Mouse (Mus musculus): ENCODE results near the gene Bmper.

Bmper gene

GRCm38 (mm10) chr9:23300376-23300775 is 77.5 kb downstream of the Bmper start:
- no peak for DNase-seq (ENCODE audit: low spot score)

GRCm38 (mm10) chr9:23305681-23306080 is 82.8 kb downstream of the Bmper start:
- no peak for DNase-seq (ENCODE audit: low spot score)

- no peak for DNase-seq (ENCODE audit: low spot score)
Measured at GRCm38 (mm10) chr9:23306226-23306625, 83.3 kb downstream of the Bmper start.

- DNase-seq (ENCODE audit: low spot score), result no peak
Measured at GRCm38 (mm10) chr9:23307835-23308234, 85.0 kb downstream of the Bmper start.

- DNase-seq (ENCODE audit: low spot score), result no peak
Measured at GRCm38 (mm10) chr9:23310953-23311352, 88.1 kb downstream of the Bmper start.

GRCm38 (mm10) chr9:23311956-23312355 is 89.1 kb downstream of the Bmper start:
- DNase-seq (ENCODE audit: low spot score), result no peak

- DNase-seq (ENCODE audit: low spot score), result no peak
Measured at GRCm38 (mm10) chr9:23312877-23313276, 90.0 kb downstream of the Bmper start.

GRCm38 (mm10) chr9:23315631-23316330 is 92.9 kb downstream of the Bmper start:
- no peak for DNase-seq (ENCODE audit: low spot score)

- no peak for DNase-seq (ENCODE audit: low spot score)
Measured at GRCm38 (mm10) chr9:23327830-23328229, 105.0 kb downstream of the Bmper start.

- no peak for DNase-seq (ENCODE audit: low spot score)
Measured at GRCm38 (mm10) chr9:23333041-23333622, 110.3 kb downstream of the Bmper start.

GRCm38 (mm10) chr9:23340551-23340950 is 117.7 kb downstream of the Bmper start:
- no peak for DNase-seq (ENCODE audit: low spot score)

- no peak for DNase-seq (ENCODE audit: low spot score)
Measured at GRCm38 (mm10) chr9:23341246-23341645, 118.4 kb downstream of the Bmper start.

GRCm38 (mm10) chr9:23344353-23344752 is 121.5 kb downstream of the Bmper start:
- no peak for DNase-seq (ENCODE audit: low spot score)

- no peak for DNase-seq (ENCODE audit: low spot score)
Measured at GRCm38 (mm10) chr9:23345093-23345844, 122.4 kb downstream of the Bmper start.

GRCm38 (mm10) chr9:23349603-23350002 is 126.7 kb downstream of the Bmper start:
- no peak for DNase-seq (ENCODE audit: low spot score)

GRCm38 (mm10) chr9:23351400-23351799 is 128.5 kb downstream of the Bmper start:
- DNase-seq (ENCODE audit: low spot score), result no peak

GRCm38 (mm10) chr9:23352396-23352795 is 129.5 kb downstream of the Bmper start:
- no peak for DNase-seq (ENCODE audit: low spot score)

- DNase-seq (ENCODE audit: low spot score), result no peak
Measured at GRCm38 (mm10) chr9:23354201-23354820, 131.4 kb downstream of the Bmper start.

- no peak for DNase-seq (ENCODE audit: low spot score)
Measured at GRCm38 (mm10) chr9:23358108-23358507, 135.2 kb downstream of the Bmper start.

GRCm38 (mm10) chr9:23363139-23363538 is 140.3 kb downstream of the Bmper start:
- DNase-seq (ENCODE audit: low spot score), result no peak

GRCm38 (mm10) chr9:23363540-23363939 is 140.7 kb downstream of the Bmper start:
- no peak for DNase-seq (ENCODE audit: low spot score)

- DNase-seq (ENCODE audit: low spot score), result no peak
Measured at GRCm38 (mm10) chr9:23364047-23364446, 141.2 kb downstream of the Bmper start.

- no peak for DNase-seq (ENCODE audit: low spot score)
Measured at GRCm38 (mm10) chr9:23368124-23368523, 145.2 kb downstream of the Bmper start.
